Mouse (Mus musculus) lung, postnatal 10 days (tissue): ENCODE results near the gene Wipf2.
A peak's percentile ranks its signal among the peaks of the same experiment; 100 is the strongest.

Source experiments
- DNase-seq: peaks from one replicate; pipeline ENCODE4 v3.0.0; 2021

Gene Wipf2

GRCm38 (mm10) chr11:98858759-98859731 lies 4.4 kb upstream of the Wipf2 start:
- DNase-seq, result peak; percentile 94

- peak; percentile 68 for DNase-seq
These were observed 452 bp downstream of the Wipf2 start for GRCm38 (mm10) chr11:98863751-98864429.

- no peak for DNase-seq
These were observed 3.9 kb downstream of the Wipf2 start for GRCm38 (mm10) chr11:98867293-98867692.

GRCm38 (mm10) chr11:98869906-98870305 lies 6.5 kb downstream of the Wipf2 start:
- DNase-seq, result no peak

- peak; percentile 36 for DNase-seq
These were observed 7.4 kb downstream of the Wipf2 start for GRCm38 (mm10) chr11:98870791-98871190.

GRCm38 (mm10) chr11:98871416-98871815 lies 8.0 kb downstream of the Wipf2 start:
- DNase-seq, result no peak

- DNase-seq, result peak; percentile 51
These were observed 8.6 kb downstream of the Wipf2 start for GRCm38 (mm10) chr11:98872040-98872439.

GRCm38 (mm10) chr11:98873900-98874299 lies 10.5 kb downstream of the Wipf2 start:
- DNase-seq, result peak; percentile 85

GRCm38 (mm10) chr11:98877001-98877400 lies 13.6 kb downstream of the Wipf2 start:
- DNase-seq, result no peak

- DNase-seq, result no peak
These were observed 24.3 kb downstream of the Wipf2 start for GRCm38 (mm10) chr11:98887703-98888102.

- DNase-seq, result no peak
These were observed 25.6 kb downstream of the Wipf2 start for GRCm38 (mm10) chr11:98889077-98889476.

- no peak for DNase-seq
These were observed 26.5 kb downstream of the Wipf2 start for GRCm38 (mm10) chr11:98889977-98890376.

- no peak for DNase-seq
These were observed 29.0 kb downstream of the Wipf2 start for GRCm38 (mm10) chr11:98892426-98892825.

GRCm38 (mm10) chr11:98900529-98901125 lies 37.2 kb downstream of the Wipf2 start:
- DNase-seq, result no peak

- DNase-seq, result no peak
These were observed 39.3 kb downstream of the Wipf2 start for GRCm38 (mm10) chr11:98902621-98903245.

- DNase-seq, result no peak
These were observed 41.1 kb downstream of the Wipf2 start for GRCm38 (mm10) chr11:98904577-98904976.

- DNase-seq, result peak; percentile 45
These were observed 41.6 kb downstream of the Wipf2 start for GRCm38 (mm10) chr11:98905033-98905432.

GRCm38 (mm10) chr11:98905583-98905982 lies 42.1 kb downstream of the Wipf2 start:
- no peak for DNase-seq

GRCm38 (mm10) chr11:98907063-98907436 lies 43.6 kb downstream of the Wipf2 start:
- no peak for DNase-seq

- DNase-seq, result peak; percentile 99
These were observed 44.2 kb downstream of the Wipf2 start, which contains the start of gene Cdc6 for GRCm38 (mm10) chr11:98907437-98908173. TSS of gene Cdc6 (plus strand) at chr11:98907801.

GRCm38 (mm10) chr11:98909654-98910053 lies 46.2 kb downstream of the Wipf2 start:
- DNase-seq, result peak; percentile 83

GRCm38 (mm10) chr11:98910415-98910814 lies 47.0 kb downstream of the Wipf2 start:
- peak; percentile 28 for DNase-seq
